Mouse (Mus musculus): ENCODE measurements at regions not wholly inside any gene's neighbourhood (a gene's known extent, or its start where the extent isn't known, plus 50 kb on each side); places are given as distances from the start of the nearest gene placed in this dataset.

- TF ChIP-seq CTCF (IDR thresholded peaks at IDR 0.05; ENCODE audit: insufficient read depth, low read depth, low read length) = no peak
- no peak for TF ChIP-seq POLR2A (IDR thresholded peaks at IDR 0.05; ENCODE audit: insufficient read depth, low read depth, low read length)
Measured at GRCm38 (mm10) chr12:46298926-46299325, 519.8 kb downstream of the Nova1 start.
